8 mouse cellular contexts compared by ENCODE assay signal in genomic region chr8:3215561-3215960, GRCm38 (mm10).
A peak's percentile ranks its signal among the peaks of the same experiment; 100 is the strongest.
DNase-seq lines count a peak whose midpoint lies in the region; ATAC-seq lines count a peak whose summit lies in the region.

No protein-coding gene starts in this region.

- DNase-seq in adrenal gland, postnatal 14 days, result peak; percentile 47
- DNase-seq in adrenal gland, postnatal 4 days (ENCODE audit: low spot score in 2 of 2), result no peak
- DNase-seq in embryo, embryonic 10.5 days (ENCODE audit: low spot score), result peak; percentile 28
- DNase-seq in thymus, postnatal 0 days (ENCODE audit: low spot score), result no peak
- DNase-seq in ovary, postnatal 10 days (ENCODE audit: low spot score), result no peak
- no peak for DNase-seq in B cell, adult 2 months

- no peaks in the 10 kb centered on the region for H3K27me3 ChIP-seq in intestine, embryonic 15.5 days (replicated peaks)
- H3K27me3 ChIP-seq in liver, embryonic 16.5 days (ENCODE audit: control insufficient read depth, insufficient read depth, low read depth, low read length), result no peaks in the 10 kb centered on the region

- peak; percentile 75 for ATAC-seq in intestine, embryonic 15.5 days
- ATAC-seq in liver, embryonic 16.5 days (ENCODE audit: low read depth), result peak; percentile 69

- H3K4me1 ChIP-seq in intestine, embryonic 15.5 days (replicated peaks), result peaks cover 26% of the 10 kb centered on the region
- peaks cover 20% of the 10 kb centered on the region for H3K4me1 ChIP-seq in liver, embryonic 16.5 days (ENCODE audit: control insufficient read depth, low read depth, low read length)

- H3K9ac ChIP-seq in intestine, embryonic 15.5 days, result no peak overlapping the region
- H3K9ac ChIP-seq in liver, embryonic 16.5 days (ENCODE audit: low read depth, low read length), result no peak overlapping the region

- H3K4me2 ChIP-seq in intestine, embryonic 15.5 days (replicated peaks), result 0 out of 2 replicates have a peak overlapping the region, but pooled peaks have one; percentile 9
- H3K4me2 ChIP-seq in liver, embryonic 16.5 days (ENCODE audit: low read depth, low read length), result no peak overlapping the region

- peak overlapping the region; percentile 72; the same call in 1 of the 2 replicates for H3K27ac ChIP-seq in intestine, embryonic 15.5 days
- H3K27ac ChIP-seq in liver, embryonic 16.5 days (ENCODE audit: low read length), result peak overlapping the region; percentile 59

- H3K9me3 ChIP-seq in intestine, embryonic 15.5 days, result no peaks in the 10 kb centered on the region
- H3K9me3 ChIP-seq in liver, embryonic 16.5 days (replicated peaks; ENCODE audit: control insufficient read depth, low read length), result no peaks in the 10 kb centered on the region

- H3K36me3 ChIP-seq in intestine, embryonic 15.5 days, result no peaks in the 10 kb centered on the region
- peaks cover 7% of the 10 kb centered on the region for H3K36me3 ChIP-seq in liver, embryonic 16.5 days (ENCODE audit: control insufficient read depth, insufficient read depth)

- H3K4me3 ChIP-seq in intestine, embryonic 15.5 days (replicated peaks), result no peak overlapping the region
- H3K4me3 ChIP-seq in liver, embryonic 16.5 days (ENCODE audit: low read depth, low read length), result no peak overlapping the region

Comparison
In these comparisons a context has a peak if more than half of its experiments do, and no peak if none do; other contexts are left out.
1. DNase-seq: peak in adrenal gland, postnatal 14 days (single experiment) and embryo, embryonic 10.5 days (single experiment); none in adrenal gland, postnatal 4 days (0 of 2), thymus, postnatal 0 days (single experiment), ovary, postnatal 10 days (single experiment) and B cell, adult 2 months (0 of 2).